Mouse (Mus musculus) kidney, adult 11 months (tissue): ENCODE results near the gene Prps1l1.

Source experiments
- DNase-seq: peaks from one replicate; pipeline ENCODE4 v3.0.0; 2022

Gene Prps1l1

DNA sequence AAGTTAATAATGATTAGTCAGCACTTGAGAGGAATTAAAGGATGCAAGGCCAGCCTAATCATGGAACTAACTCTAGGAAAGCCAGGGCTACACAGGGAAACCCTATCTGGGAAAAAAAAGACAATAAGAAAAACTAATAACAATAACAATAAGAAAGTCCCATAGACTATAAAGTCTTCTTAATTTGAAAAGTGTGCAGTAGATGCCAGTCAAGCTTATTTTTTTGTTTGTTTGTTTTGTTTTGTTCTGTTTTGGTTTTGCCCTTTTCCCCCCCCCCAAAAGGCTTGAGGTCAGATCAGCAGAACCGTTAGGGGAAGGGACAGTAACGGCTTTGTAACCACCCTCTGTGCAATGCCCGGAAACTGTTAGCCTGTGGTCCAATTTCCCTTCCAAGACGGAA lies at the start of gene Prps1l1:
Prps1l1 (plus strand) TSS at position 301 of the 400 bp plus-strand sequence.
- no peak for DNase-seq

DNA sequence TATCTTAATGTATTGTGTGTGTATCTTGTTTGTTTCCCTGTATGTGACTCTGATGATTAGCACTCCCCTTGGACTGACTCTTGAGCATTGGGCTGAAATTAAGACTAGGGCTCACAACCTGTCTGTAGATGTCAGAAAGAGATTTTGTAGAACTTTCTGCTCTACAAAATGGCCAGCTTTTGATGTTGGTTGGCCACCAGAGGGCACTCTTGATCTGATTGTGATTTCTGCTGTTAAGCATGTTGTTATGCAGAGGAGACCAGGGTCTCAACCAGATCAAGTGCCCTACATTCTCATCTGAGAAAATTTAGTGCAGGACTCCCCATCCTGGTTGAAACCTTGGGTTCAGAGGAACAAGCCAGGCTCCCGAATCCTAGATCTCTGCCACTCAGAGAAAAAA lies 46.6 kb upstream of the Prps1l1 start:
- DNase-seq: no peak

GRCm38 (mm10) chr12:34949066-34949706 lies 35.4 kb upstream of the Prps1l1 start:
- DNase-seq: no peak

- DNase-seq: no peak
Observed at GRCm38 (mm10) chr12:34975991-34976390, 8.6 kb upstream of the Prps1l1 start.

- DNase-seq: no peak
Observed at GRCm38 (mm10) chr12:34985865-34986264, 1.3 kb downstream of the Prps1l1 start.

- DNase-seq: no peak
Observed at GRCm38 (mm10) chr12:34989537-34990200, 5.1 kb downstream of the Prps1l1 start.

DNA sequence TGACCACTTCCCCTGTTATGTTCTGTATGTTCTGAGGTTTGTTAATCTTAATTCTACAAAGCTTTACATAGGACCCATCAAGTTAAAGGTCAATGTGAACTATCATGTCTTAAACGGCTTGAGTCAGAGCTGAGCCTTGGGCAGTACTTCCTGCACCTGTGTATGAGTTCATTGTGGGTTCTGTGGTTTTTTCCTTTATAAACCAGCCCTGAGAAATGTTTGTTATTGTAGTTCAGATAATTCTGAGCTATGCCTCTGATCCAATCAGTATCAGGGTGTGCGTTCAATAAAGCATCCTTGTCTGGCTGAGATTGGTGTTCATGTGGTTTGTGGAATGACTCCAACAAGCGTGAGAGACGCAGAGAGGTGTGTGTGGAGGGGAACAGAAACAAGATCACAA lies 5.8 kb downstream of the Prps1l1 start:
- no peak for DNase-seq

GRCm38 (mm10) chr12:34991900-34992299 lies 7.3 kb downstream of the Prps1l1 start:
- no peak for DNase-seq

- DNase-seq: no peak
Observed at GRCm38 (mm10) chr12:34997597-34998182, 13.1 kb downstream of the Prps1l1 start.

GRCm38 (mm10) chr12:34998778-34999467 lies 14.4 kb downstream of the Prps1l1 start:
- DNase-seq: no peak

DNA sequence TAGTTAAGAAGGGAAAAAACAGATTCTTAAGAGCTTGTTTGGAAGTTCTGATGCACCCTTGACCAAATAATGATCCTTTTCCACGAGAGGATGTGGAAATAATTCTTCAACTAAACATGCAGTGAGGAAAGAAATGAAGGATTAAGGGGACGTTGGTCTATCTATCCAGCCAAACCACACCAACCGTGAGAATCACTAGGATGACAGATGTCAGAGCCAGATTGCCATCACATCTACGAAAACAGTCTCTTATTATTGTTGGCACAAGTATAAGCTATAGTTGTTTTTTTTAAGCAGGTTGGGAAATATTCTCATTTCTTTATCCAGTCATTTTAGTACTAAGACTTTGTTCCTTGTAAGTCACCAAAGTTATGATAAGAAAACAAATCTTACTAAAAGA lies 15.8 kb downstream of the Prps1l1 start:
- DNase-seq: no peak

GRCm38 (mm10) chr12:35005748-35006147 lies 21.2 kb downstream of the Prps1l1 start:
- no peak for DNase-seq

DNA sequence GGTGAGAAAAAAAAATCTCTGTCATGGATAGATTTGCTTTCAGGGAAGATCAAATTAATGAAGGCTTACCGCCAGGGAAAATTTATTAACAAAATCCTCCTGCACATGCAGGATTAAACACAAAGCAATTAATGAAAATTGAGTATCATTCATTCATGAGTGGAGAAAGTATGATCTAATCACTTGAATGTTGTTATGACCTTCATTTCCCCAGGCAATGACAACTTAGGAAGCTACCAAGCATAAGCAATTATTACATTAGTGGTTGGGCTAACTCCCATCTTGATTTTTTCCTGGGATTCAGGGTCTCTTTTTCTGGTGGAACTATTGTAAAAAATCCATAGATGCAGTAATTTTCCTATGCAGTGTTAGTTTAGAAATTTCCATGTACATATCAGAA lies 23.3 kb downstream of the Prps1l1 start:
- DNase-seq: no peak

DNA sequence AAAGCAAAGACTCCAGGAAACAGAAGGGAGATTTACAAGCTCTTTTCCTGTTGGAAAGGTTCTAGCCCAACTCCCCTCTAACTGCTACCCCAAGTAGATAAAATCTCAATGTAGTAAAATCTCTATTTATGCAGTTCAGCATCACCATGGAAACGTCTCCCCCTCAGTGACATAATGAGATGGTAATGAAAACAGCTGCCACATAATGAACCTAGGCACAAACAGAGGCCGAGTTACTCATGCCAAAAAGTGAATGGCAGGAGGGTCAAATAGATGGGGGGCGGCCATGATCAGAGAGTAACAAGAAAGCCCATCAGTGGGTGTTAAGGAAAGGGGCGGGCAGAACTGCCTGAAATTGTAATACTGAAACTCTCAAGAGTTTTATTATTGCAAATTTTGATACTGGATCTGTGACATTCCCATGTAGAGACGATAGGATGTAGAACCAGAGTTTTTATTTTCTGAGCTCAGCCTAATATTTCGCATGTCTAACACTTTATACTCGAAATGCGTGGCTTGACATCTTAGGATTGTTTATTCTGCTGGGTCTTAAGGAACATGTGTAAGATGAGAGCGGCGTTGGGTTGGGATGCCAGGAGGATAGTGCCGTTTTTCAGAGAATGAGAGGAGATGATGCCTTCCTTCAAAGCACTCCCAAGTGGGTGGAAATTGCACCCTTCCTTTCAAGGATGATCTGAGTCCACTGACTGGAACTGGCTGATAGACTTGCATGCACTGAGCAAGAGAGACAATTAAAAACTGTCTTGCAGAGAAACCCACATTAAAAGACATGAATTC lies 24.0 kb downstream of the Prps1l1 start:
- no peak for DNase-seq

DNA sequence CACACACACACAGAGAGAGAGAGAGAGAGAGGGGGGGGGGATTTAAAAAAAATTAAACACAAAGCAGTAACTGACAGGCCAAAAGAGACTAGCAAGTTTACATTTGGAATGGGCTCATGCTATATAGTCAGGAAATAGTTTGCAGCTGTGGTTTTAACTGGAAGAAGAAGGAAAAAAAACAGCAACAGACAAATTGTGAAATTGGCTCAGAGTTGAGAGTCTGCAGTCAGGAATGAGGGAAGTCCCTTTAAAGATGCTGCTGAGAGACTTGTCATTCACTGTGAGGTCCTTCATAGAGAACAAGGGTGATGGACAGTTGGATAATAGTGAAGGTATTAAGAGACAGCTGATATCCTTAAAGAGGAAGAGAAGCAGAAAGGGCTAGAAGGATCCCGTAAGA lies 26.9 kb downstream of the Prps1l1 start:
- no peak for DNase-seq

DNA sequence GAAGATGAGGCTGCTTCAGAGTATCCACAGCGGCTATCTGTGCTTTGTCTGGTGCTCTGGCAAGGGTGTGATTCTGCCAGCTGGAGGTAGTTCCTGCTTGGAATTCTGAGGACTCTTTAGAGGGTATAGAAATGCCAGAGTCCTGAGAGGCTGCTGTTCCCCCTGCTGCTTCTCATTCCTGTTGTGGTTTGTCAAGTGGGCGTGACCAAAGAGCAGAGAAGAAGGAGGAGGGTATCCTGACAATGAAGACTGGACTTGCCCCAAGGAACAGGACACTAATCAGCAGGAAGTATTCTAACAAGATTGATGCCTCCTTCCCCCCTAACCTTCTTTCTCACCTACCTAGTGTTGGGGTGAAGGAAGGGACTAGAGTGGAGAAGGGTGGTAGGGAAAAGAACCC lies 29.4 kb downstream of the Prps1l1 start:
- DNase-seq: no peak

DNA sequence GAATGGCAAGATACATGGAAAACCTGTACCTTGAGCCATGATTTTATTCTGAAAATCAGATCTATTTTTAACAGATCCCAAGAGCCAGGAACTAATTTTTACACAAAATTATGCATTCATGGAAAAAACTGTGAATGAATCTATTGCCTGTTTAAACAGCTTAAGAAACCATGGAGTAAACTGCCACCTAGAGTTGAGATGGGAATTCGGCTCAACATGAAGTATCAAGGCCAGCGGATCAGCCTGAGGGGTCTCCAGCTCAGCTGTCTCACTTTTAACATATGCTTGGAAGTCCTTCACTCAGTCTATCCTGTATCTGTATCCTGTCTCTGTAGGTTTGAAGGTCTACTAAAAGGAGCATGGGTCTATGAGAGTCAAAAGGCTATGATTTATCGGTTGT lies 31.5 kb downstream of the Prps1l1 start:
- DNase-seq: no peak

DNA sequence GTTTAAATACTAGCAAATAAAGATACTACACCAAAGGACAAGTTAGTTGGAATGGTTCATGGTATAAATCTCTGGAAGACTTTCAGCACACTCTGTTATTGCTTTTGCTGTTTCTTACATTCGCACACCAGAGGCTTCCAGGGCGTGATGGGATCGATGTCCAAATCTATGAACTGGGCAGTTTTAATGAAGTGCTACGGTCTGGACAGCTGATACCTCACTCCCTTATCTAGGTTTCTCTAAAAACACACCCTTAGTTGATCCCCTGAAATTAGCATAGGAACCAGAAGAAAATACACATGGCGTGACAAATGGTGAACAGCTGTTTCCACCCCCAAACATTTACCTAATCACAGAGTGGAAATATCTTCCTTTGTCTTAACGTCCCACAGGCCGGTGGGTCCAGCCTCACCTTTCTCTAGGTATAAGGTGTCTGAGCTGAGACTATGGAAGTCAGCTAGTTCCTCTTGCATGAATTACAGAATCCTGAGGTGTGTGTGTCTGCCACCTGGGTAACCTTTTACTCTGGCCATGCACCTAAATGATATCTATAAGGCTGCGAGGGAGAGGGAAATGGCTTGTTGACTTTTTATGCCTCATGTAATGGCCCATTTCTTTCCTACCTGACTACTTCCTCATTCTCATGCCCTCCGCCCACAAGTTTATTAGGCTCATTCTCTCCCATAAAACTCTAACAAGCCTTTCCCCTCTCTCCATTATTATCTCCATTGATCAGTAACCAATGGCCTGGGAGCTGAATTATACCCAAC lies 32.1 kb downstream of the Prps1l1 start:
- DNase-seq: no peak

GRCm38 (mm10) chr12:35018679-35019237 lies 34.2 kb downstream of the Prps1l1 start:
- DNase-seq: no peak

DNA sequence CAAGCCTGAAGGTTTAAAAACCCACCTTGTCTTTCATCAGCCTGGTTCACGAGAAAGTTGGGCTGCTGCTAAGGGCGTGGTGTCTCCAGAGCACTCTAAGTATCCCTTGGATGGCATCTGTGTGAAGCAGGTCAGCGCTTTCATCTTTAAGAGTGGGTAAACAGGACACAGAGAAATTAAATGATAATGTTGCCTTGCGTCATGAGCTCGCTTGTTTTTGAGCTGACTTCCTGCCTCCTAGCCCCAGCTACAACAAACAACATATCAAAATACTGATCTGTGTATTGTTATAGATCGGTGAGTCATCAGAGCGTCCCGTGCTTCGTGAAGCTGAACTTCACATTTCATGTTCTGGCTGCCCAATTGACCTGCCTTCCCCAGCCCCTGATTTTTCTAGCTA lies 36.7 kb downstream of the Prps1l1 start:
- no peak for DNase-seq

DNA sequence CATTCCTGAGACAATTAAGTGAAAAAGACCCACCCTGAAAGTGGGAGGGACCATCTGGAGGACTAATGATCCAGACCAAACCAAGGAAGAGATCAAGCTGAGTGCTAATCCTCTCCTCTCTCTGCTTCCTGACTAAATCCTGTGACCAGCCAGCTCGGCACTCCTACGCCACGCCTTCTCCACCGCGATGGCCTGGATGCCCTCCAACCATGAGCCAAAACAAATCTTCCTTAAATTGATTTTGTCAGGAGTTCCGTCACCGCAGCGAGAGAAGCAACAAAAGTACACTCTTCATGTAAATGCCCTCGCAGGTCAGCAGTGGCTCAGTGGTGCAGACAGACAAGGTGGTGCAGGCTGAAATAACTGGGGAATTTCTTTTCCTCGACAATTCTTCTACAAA lies 37.5 kb downstream of the Prps1l1 start:
- no peak for DNase-seq

GRCm38 (mm10) chr12:35025916-35026432 lies 41.4 kb downstream of the Prps1l1 start:
- DNase-seq: no peak
